Mouse (Mus musculus): ENCODE data around the gene Psma7. TPM values are rescaled to one million over a fixed set of nuclear protein-coding genes. Genes with fewer than 3 reads are reported as not detected.

The Psma7 gene
- polyA plus RNA-seq, 1 experiment from 2014 or later: 423 TPM

DNA sequence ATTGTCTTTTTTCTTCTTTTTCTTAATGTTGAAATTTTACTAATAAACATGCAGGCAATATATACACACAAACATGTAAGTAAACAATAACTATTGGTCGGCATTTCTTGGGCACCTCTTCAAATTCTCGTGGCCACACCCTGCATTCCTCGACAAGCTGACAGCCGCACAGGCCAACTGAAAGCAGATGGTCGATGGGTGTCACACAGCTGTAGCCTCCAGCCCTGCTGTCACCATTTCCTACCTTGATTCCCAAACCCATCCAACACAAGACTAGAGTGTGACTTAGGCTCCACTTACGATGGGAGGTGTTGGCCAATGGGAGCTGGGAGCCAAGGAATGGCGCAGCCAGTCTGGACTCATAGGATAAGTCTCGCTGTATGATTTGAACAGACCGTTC lies 40.6 kb downstream of the Psma7 start:
- no peak for TF ChIP-seq CTCF (IDR thresholded peaks at IDR 0.05; ENCODE audit: low read depth)
- H3K4me3 ChIP-seq (ENCODE audit: low read depth, low read length): no peak overlapping the region

DNA sequence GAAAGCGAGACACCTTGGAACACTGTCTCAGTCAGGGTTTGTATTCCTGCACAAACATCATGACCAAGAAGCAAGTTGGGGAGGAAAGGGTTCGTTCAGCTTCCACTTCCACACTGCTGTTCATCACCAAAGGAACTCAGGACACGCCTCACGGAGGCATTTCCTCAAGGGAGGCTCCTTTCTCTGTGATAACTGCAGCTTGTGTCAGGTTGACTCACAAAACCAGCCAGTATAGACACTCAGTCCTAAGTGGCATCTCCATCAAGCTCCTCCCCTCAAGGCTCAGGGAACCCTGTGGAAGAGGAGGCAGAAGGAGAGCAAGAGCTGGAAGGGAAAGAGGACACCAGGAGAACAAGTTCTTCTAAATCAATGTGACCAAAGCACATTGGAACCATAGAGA lies 43.8 kb downstream of the Psma7 start:
- no peaks in the 10 kb centered on the region for H3K27me3 ChIP-seq (replicated peaks; ENCODE audit: control insufficient read depth, insufficient read depth, low read length)
- WGBS: 49% methylated on average over 4 of the region's 4 CpGs

More for the DNA sequence above, 40.6 kb downstream of the Psma7 start:
- H3K27me3 ChIP-seq (replicated peaks; ENCODE audit: control insufficient read depth, insufficient read depth, low read length): no peaks in the 10 kb centered on the region
- no peak overlapping the region for H3K27ac ChIP-seq (ENCODE audit: low read depth, low read length)
- H3K4me2 ChIP-seq (replicated peaks; ENCODE audit: low read depth): no peak overlapping the region
- no peaks in the 10 kb centered on the region for H3K9me3 ChIP-seq (ENCODE audit: control insufficient read depth)
- H3K9ac ChIP-seq (ENCODE audit: low read depth, low read length): no peak overlapping the region
- H3K4me1 ChIP-seq (replicated peaks; ENCODE audit: control insufficient read depth, insufficient read depth, low read length): no peaks in the 10 kb centered on the region
- 77% methylated on average over 9 of the region's 9 CpGs for whole genome bisulfite sequencing
- H3K36me3 ChIP-seq (ENCODE audit: control insufficient read depth, insufficient read depth): no peaks in the 10 kb centered on the region
- no peak for ATAC-seq

DNA sequence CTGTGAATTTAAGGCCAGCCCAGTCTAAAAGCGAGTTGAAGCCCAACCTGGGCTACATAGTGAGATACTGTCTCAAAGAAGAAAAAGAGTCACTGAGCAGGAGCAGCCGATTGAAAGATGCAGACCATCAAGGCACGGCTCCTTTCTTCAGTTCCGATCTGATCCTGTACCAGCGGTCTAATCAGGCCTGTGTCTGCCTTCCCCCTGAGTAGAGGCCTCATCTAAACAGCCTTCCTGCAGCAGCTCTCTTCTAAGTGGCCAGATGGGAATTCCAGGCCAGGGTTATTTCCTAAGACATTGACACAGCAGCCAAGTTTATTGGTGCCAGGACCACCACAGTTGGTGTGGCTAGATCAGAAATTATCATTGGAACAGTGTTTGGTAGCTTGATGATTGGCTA lies 49.2 kb downstream of the Psma7 start:
- H3K36me3 ChIP-seq (ENCODE audit: control insufficient read depth, insufficient read depth): no peaks in the 10 kb centered on the region
- H3K27ac ChIP-seq (ENCODE audit: low read depth, low read length): no peak overlapping the region
- no peaks in the 10 kb centered on the region for H3K4me1 ChIP-seq (replicated peaks; ENCODE audit: control insufficient read depth, insufficient read depth, low read length)
- H3K9me3 ChIP-seq (ENCODE audit: control insufficient read depth): no peaks in the 10 kb centered on the region
- WGBS: 73% methylated on average over 5 of the region's 5 CpGs
- ATAC-seq: no peak
- TF ChIP-seq CTCF (IDR thresholded peaks at IDR 0.05; ENCODE audit: low read depth): no peak
- no peak overlapping the region for H3K4me3 ChIP-seq (ENCODE audit: low read depth, low read length)
- no peak overlapping the region for H3K9ac ChIP-seq (ENCODE audit: low read depth, low read length)
- H3K27me3 ChIP-seq (replicated peaks; ENCODE audit: control insufficient read depth, insufficient read depth, low read length): no peaks in the 10 kb centered on the region
- H3K4me2 ChIP-seq (replicated peaks; ENCODE audit: low read depth): no peak overlapping the region

More for the DNA sequence above, 43.8 kb downstream of the Psma7 start:
- Histone ChIP-seq H3K4me1 (replicated peaks; ENCODE audit: control insufficient read depth, insufficient read depth, low read length) (no peaks in the 10 kb centered on the region), H3K9me3 (ENCODE audit: control insufficient read depth) (no peaks in the 10 kb centered on the region), H3K36me3 (ENCODE audit: control insufficient read depth, insufficient read depth) (no peaks in the 10 kb centered on the region), H3K9ac (ENCODE audit: low read depth, low read length) (no peak overlapping the region), H3K27ac (ENCODE audit: low read depth, low read length) (no peak overlapping the region), H3K4me2 (replicated peaks; ENCODE audit: low read depth) (no peak overlapping the region), H3K4me3 (ENCODE audit: low read depth, low read length) (no peak overlapping the region)
- TF ChIP-seq CTCF (IDR thresholded peaks at IDR 0.05; ENCODE audit: low read depth): no peak
- ATAC-seq: no peak

DNA sequence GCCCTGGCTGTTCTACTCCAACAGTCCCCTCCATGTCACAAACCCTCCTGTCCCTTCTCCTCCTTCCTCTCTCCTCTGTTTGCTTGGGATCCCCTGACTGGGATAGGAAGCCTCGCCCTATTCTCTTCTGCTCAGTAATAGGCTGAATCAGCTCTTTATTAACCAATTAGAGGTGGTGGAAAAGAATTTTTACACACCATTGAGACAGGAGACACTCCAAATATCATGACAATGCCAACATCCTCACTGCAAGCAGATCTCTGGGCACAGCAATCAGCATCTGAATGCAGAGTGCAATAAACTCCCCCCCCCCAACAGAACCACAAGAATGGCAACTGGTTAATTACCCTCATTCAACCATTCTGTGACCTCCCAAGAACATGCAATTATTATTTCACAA lies 53.1 kb downstream of the Psma7 start:
- Histone ChIP-seq H3K27me3 (replicated peaks; ENCODE audit: control insufficient read depth, insufficient read depth, low read length) (no peaks in the 10 kb centered on the region), H3K4me3 (ENCODE audit: low read depth, low read length) (no peak overlapping the region), H3K9ac (ENCODE audit: low read depth, low read length) (no peak overlapping the region), H3K4me1 (replicated peaks; ENCODE audit: control insufficient read depth, insufficient read depth, low read length) (no peaks in the 10 kb centered on the region), H3K9me3 (ENCODE audit: control insufficient read depth) (no peaks in the 10 kb centered on the region), H3K27ac (ENCODE audit: low read depth, low read length) (no peak overlapping the region), H3K4me2 (replicated peaks; ENCODE audit: low read depth) (no peak overlapping the region), H3K36me3 (ENCODE audit: control insufficient read depth, insufficient read depth) (no peaks in the 10 kb centered on the region)
- ATAC-seq: no peak
- 55% methylated on average over 1 of the region's 1 CpGs for WGBS
- TF ChIP-seq CTCF (IDR thresholded peaks at IDR 0.05; ENCODE audit: low read depth): no peak

DNA sequence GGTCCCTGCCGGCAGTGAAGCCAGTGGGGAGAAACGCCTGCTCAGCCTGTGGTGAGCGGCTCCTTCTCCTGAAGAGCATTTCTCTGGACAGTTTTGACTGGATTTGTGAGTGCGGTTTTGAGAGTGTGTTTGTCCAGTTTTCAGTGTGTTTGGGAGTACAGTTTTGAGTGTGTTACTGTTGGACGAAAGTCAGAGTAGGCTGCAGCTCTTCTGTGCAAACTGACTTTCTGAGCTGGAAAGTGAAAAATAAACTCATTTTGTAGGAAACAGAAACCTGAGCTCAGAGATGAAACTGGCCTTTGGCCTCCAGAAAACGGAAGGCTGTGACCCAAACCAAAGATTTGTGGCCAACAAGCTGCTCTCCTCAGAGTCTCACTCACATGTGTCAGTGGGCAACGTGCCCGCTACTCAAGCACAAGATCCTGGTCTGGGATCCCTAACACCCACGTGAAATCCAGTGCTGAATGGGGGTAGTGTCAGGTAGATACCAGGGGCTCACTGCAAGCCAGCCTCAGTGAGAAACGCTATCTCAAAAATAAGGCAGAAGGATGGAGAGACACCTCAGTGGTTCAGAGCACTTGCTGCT lies 55.7 kb downstream of the Psma7 start:
- 75% methylated on average over 10 of the region's 10 CpGs for WGBS
- no peak for TF ChIP-seq CTCF (IDR thresholded peaks at IDR 0.05; ENCODE audit: low read depth)
- Histone ChIP-seq H3K9me3 (ENCODE audit: control insufficient read depth) (no peaks in the 10 kb centered on the region), H3K4me3 (ENCODE audit: low read depth, low read length) (no peak overlapping the region), H3K36me3 (ENCODE audit: control insufficient read depth, insufficient read depth) (no peaks in the 10 kb centered on the region), H3K27ac (ENCODE audit: low read depth, low read length) (no peak overlapping the region), H3K9ac (ENCODE audit: low read depth, low read length) (no peak overlapping the region), H3K27me3 (replicated peaks; ENCODE audit: control insufficient read depth, insufficient read depth, low read length) (no peaks in the 10 kb centered on the region), H3K4me2 (replicated peaks; ENCODE audit: low read depth) (no peak overlapping the region), H3K4me1 (replicated peaks; ENCODE audit: control insufficient read depth, insufficient read depth, low read length) (no peaks in the 10 kb centered on the region)
- no peak for ATAC-seq

Other genes starting within 250 kb of the Psma7 start
- 2.3 and 3.0 TPM in 2 replicates for gene Taf4, start 65.8 kb downstream of the Psma7 start, polyA plus RNA-seq (2015; fragmentation: Nextera tagmentation; extraction: Ambion mirVana)
- gene Lsm14b, start 17.4 kb downstream of the Psma7 start, polyA plus RNA-seq (2015; fragmentation: Nextera tagmentation; extraction: Ambion mirVana): 3.2 and 3.7 TPM in 2 replicates
- 1.2 and 1.3 TPM in 2 replicates for gene Ss18l1, start 76 bp upstream of the Psma7 start, polyA plus RNA-seq (2015; fragmentation: Nextera tagmentation; extraction: Ambion mirVana)
- 9.8 and 11.1 TPM in 2 replicates for gene Mtg2, start 28.2 kb upstream of the Psma7 start, polyA plus RNA-seq (2015; fragmentation: Nextera tagmentation; extraction: Ambion mirVana)
- gene Hrh3, start 62.1 kb upstream of the Psma7 start, polyA plus RNA-seq (2015; fragmentation: Nextera tagmentation; extraction: Ambion mirVana): not detected in 2 replicates
- 22.9 and 26.4 TPM in 2 replicates for gene Osbpl2, start 76.9 kb upstream of the Psma7 start, polyA plus RNA-seq (2015; fragmentation: Nextera tagmentation; extraction: Ambion mirVana)
- 132 and 142 TPM in 2 replicates for gene Adrm1, start 129.1 kb upstream of the Psma7 start, polyA plus RNA-seq (2015; fragmentation: Nextera tagmentation; extraction: Ambion mirVana)
- 19.8 and 23.5 TPM in 2 replicates for gene Lama5, start 183.4 kb upstream of the Psma7 start, polyA plus RNA-seq (2015; fragmentation: Nextera tagmentation; extraction: Ambion mirVana)
- 442 and 454 TPM in 2 replicates for gene Rps21, start 214.9 kb upstream of the Psma7 start, polyA plus RNA-seq (2015; fragmentation: Nextera tagmentation; extraction: Ambion mirVana)
- gene Cables2, start 231.1 kb upstream of the Psma7 start, polyA plus RNA-seq (2015; fragmentation: Nextera tagmentation; extraction: Ambion mirVana): 8.2 and 8.4 TPM in 2 replicates
- 0.18 and 0.25 TPM in 2 replicates for gene Rbbp8nl, start 247.4 kb upstream of the Psma7 start, polyA plus RNA-seq (2015; fragmentation: Nextera tagmentation; extraction: Ambion mirVana)

Data from intestine, postnatal 0 days (tissue).